Mouse (Mus musculus): Measurements from ENCODE around the gene Col4a2.

Col4a2 gene

GRCm38 (mm10) chr8:11421968-11422367 is 109.4 kb downstream of the Col4a2 start:
- DNase-seq: no peak

GRCm38 (mm10) chr8:11423091-11423490 is 110.5 kb downstream of the Col4a2 start:
- DNase-seq: no peak

- no peak for DNase-seq
Observed at GRCm38 (mm10) chr8:11430688-11431087, 118.1 kb downstream of the Col4a2 start.

- DNase-seq: no peak
Observed at GRCm38 (mm10) chr8:11437862-11438261, 125.3 kb downstream of the Col4a2 start.

GRCm38 (mm10) chr8:11441291-11441690 is 128.7 kb downstream of the Col4a2 start:
- no peak for DNase-seq

GRCm38 (mm10) chr8:11443611-11444010 is 131.0 kb downstream of the Col4a2 start:
- DNase-seq: no peak

GRCm38 (mm10) chr8:11444216-11444615 is 131.6 kb downstream of the Col4a2 start:
- DNase-seq: no peak

GRCm38 (mm10) chr8:11445790-11446189 is 133.2 kb downstream of the Col4a2 start:
- DNase-seq: no peak

GRCm38 (mm10) chr8:11447910-11448570 is 135.4 kb downstream of the Col4a2 start:
- DNase-seq: no peak

- no peak for DNase-seq
Observed at GRCm38 (mm10) chr8:11450184-11451113, 137.8 kb downstream of the Col4a2 start.

- no peak for DNase-seq
Observed at GRCm38 (mm10) chr8:11452152-11452551, 139.5 kb downstream of the Col4a2 start.

- DNase-seq: no peak
Observed at GRCm38 (mm10) chr8:11452559-11452958, 140.0 kb downstream of the Col4a2 start.

GRCm38 (mm10) chr8:11452974-11453373 is 140.4 kb downstream of the Col4a2 start:
- no peak for DNase-seq

- no peak for DNase-seq
Observed at GRCm38 (mm10) chr8:11454228-11454627, 141.6 kb downstream of the Col4a2 start.

GRCm38 (mm10) chr8:11457278-11457677 is 144.7 kb downstream of the Col4a2 start:
- DNase-seq: no peak

GRCm38 (mm10) chr8:11457981-11458836 is 145.6 kb downstream of the Col4a2 start:
- no peak for DNase-seq

GRCm38 (mm10) chr8:11459016-11459415 is 146.4 kb downstream of the Col4a2 start:
- no peak for DNase-seq

GRCm38 (mm10) chr8:11460934-11461333 is 148.3 kb downstream of the Col4a2 start:
- DNase-seq: no peak

GRCm38 (mm10) chr8:11461847-11462246 is 149.2 kb downstream of the Col4a2 start:
- DNase-seq: peak; percentile 42

- no peak for DNase-seq
Observed at GRCm38 (mm10) chr8:11462641-11463040, 150.0 kb downstream of the Col4a2 start.

- DNase-seq: no peak
Observed at GRCm38 (mm10) chr8:11463541-11463888, 150.9 kb downstream of the Col4a2 start.

- DNase-seq: no peak
Observed at GRCm38 (mm10) chr8:11463889-11464706, 151.5 kb downstream of the Col4a2 start.

GRCm38 (mm10) chr8:11464707-11464964 is 152.0 kb downstream of the Col4a2 start:
- no peak for DNase-seq
